Mouse (Mus musculus) heart, embryonic 13.5 days (tissue): ENCODE measurements around the gene Tmprss11f. TPM values are rescaled to one million over a fixed set of nuclear protein-coding genes. Genes with fewer than 3 reads are reported as not detected.

Experiments used
- ATAC-seq: fragments of 200-750 bp; cut with Nextera tagmentation; 2 replicates; pipeline ENCODE4 v1.8.0; 2017; ENCODE audit warnings: moderate TSS enrichment; ENCODE audit not compliant: insufficient number of reproducible peaks, low FRiP score, low TSS enrichment; ENCODE audit errors: extremely low read depth
- H3K27ac ChIP-seq: fragments of 300-500 bp; sonication (generic); replicated peaks from 2 replicates; pipeline ENCODE4 v1.5.1; 2015; ENCODE audit warnings: moderate library complexity, mild to moderate bottlenecking, inconsistent platforms
- H3K27me3 ChIP-seq: fragments of 300-500 bp; sonication (generic); replicated peaks from 2 replicates; pipeline ENCODE4 v1.6.1; 2015; ENCODE audit warnings: mild to moderate bottlenecking, inconsistent platforms
- H3K36me3 ChIP-seq: fragments of 300-500 bp; sonication (generic); 2 replicates; pipeline ENCODE4 v1.6.1; 2015; ENCODE audit warnings: mild to moderate bottlenecking, inconsistent platforms
- H3K4me1 ChIP-seq: fragments of 300-500 bp; sonication (generic); 2 replicates; pipeline ENCODE4 v1.6.1; 2015; ENCODE audit warnings: inconsistent platforms
- H3K4me2 ChIP-seq: fragments of 300-500 bp; sonication (generic); 2 replicates; pipeline ENCODE4 v1.6.1; 2015; ENCODE audit warnings: inconsistent platforms, mild to moderate bottlenecking, moderate library complexity
- H3K4me3 ChIP-seq: fragments of 300-500 bp; sonication (generic); 2 replicates; pipeline ENCODE4 v1.5.1; 2015; ENCODE audit warnings: moderate library complexity, mild to moderate bottlenecking, inconsistent platforms
- H3K9ac ChIP-seq: fragments of 300-500 bp; sonication (generic); 2 replicates; pipeline ENCODE4 v1.6.1; 2015; ENCODE audit warnings: inconsistent platforms, mild to moderate bottlenecking, moderate library complexity
- H3K9me3 ChIP-seq: fragments of 300-500 bp; sonication (generic); 2 replicates; pipeline ENCODE4 v1.6.1; 2016; ENCODE audit warnings: inconsistent platforms
- WGBS: fragments of 180-500 bp; shearing (Covaris S2); methylation state at CpG from one replicate; pipeline ENCODE4 v1.1.7; 2015; ENCODE audit warnings: mixed read lengths; 5-methylcytosine and 5-hydroxymethylcytosine counted together
- polyA plus RNA-seq: library from polyadenylated mRNA; unstranded; fragments of >200 nt; fragmentation: Nextera tagmentation; extraction: Ambion mirVana; gene quantifications from 2 replicates; pipeline ENCODE4 v1.2.1, GENCODE M21; 2015

Gene Tmprss11f
- polyA plus RNA-seq, 1 experiment from 2014 or later = not detected

DNA sequence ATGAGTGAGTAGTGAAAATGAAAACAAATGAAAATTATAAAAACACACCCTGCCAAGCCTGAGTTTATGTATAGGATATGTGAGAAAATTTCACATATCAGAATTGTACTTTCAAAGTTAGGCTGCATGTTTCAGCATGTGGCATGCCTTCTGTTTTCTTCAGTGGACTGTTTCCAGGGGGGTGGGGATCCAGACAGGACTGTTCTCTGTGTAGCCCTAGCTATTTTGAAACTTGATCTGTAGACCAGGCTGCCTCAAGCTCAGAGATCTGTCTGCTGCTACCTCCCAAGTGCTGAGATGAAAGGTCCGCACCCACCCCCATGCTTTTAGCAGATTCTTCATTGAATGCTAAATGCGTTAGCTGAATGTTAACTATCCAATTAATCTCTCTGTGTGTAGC, 103.5 kb downstream of the Tmprss11f start:
- Histone ChIP-seq H3K4me3 (no peak overlapping the region), H3K27ac (no peak overlapping the region), H3K4me2 (no peak overlapping the region), H3K9ac (no peak overlapping the region), H3K4me1 (no peaks in the 10 kb centered on the region), H3K27me3 (no peaks in the 10 kb centered on the region), H3K9me3 (no peaks in the 10 kb centered on the region), H3K36me3 (no peaks in the 10 kb centered on the region)
- no peak for ATAC-seq
- WGBS = 47% methylated on average over 2 of the region's 2 CpGs

- 66% methylated on average over 9 of the region's 9 CpGs for WGBS
- Histone ChIP-seq H3K4me2 (no peak within 1 kb of the TSS), H3K36me3 (no peaks in the 10 kb centered on the region)
Observed at GRCm38 (mm10) chr5:86518500-86518899, 113.7 kb downstream of the Tmprss11f start, which contains the start of gene Tmprss11g. Gene Tmprss11g (minus strand): TSS chr5:86518600.

GRCm38 (mm10) chr5:86511538-86511937, 120.7 kb downstream of the Tmprss11f start:
- Histone ChIP-seq H3K4me3 (no peak overlapping the region), H3K4me2 (no peak overlapping the region), H3K9me3 (no peaks in the 10 kb centered on the region), H3K9ac (no peak overlapping the region), H3K4me1 (no peaks in the 10 kb centered on the region), H3K27ac (no peak overlapping the region), H3K27me3 (no peaks in the 10 kb centered on the region), H3K36me3 (no peaks in the 10 kb centered on the region)
- no peak for ATAC-seq
- 69% methylated on average over 5 of the region's 5 CpGs for WGBS

More at GRCm38 (mm10) chr5:86518500-86518899, 113.7 kb downstream of the Tmprss11f start, which contains the start of gene Tmprss11g:
- ATAC-seq = no peak
- no peak within 1 kb of the TSS for H3K4me3 ChIP-seq
- H3K27me3 ChIP-seq = no peaks in the 10 kb centered on the region
- H3K9ac ChIP-seq = no peak within 1 kb of the TSS
- no peak within 1 kb of the TSS for H3K27ac ChIP-seq
- no peaks in the 10 kb centered on the region for H3K9me3 ChIP-seq
- no peaks in the 10 kb centered on the region for H3K4me1 ChIP-seq

- no peak for ATAC-seq
- Histone ChIP-seq H3K4me3 (no peak overlapping the region), H3K9ac (no peak overlapping the region), H3K36me3 (no peaks in the 10 kb centered on the region), H3K27ac (no peak overlapping the region), H3K4me2 (no peak overlapping the region), H3K4me1 (no peaks in the 10 kb centered on the region), H3K9me3 (no peaks in the 10 kb centered on the region), H3K27me3 (no peaks in the 10 kb centered on the region)
- 70% methylated on average over 1 of the region's 1 CpGs for WGBS
Observed at GRCm38 (mm10) chr5:86493453-86493852, 138.8 kb downstream of the Tmprss11f start.

- Histone ChIP-seq H3K27me3 (no peaks in the 10 kb centered on the region), H3K4me1 (no peaks in the 10 kb centered on the region), H3K36me3 (no peaks in the 10 kb centered on the region), H3K4me2 (no peak overlapping the region), H3K9ac (no peak overlapping the region), H3K9me3 (no peaks in the 10 kb centered on the region), H3K4me3 (no peak overlapping the region), H3K27ac (no peak overlapping the region)
- no peak for ATAC-seq
- 61% methylated on average over 2 of the region's 2 CpGs for WGBS
Observed at GRCm38 (mm10) chr5:86482562-86482961, 149.7 kb downstream of the Tmprss11f start.

DNA sequence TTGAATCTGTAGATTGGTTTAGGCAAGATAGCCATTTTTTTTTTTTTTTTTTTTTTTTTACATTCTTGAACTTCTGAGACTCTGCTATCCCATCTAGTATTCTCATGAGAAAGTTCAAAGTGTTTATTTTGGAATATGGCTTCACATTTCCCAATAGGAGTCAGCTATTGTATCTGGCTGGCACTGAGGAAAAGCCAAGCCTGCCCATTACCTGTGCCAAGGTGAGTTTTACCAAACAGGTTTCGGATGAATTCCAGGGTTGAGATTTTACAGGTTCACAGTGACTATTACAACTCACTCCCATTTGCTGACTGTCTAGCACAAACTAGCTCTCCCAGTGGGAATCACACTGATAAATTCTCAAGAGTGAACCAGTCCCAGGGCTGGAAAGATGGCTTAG, 150.2 kb downstream of the Tmprss11f start:
- Histone ChIP-seq H3K4me1 (no peaks in the 10 kb centered on the region), H3K9me3 (no peaks in the 10 kb centered on the region), H3K4me3 (no peak overlapping the region), H3K9ac (no peak overlapping the region), H3K36me3 (no peaks in the 10 kb centered on the region), H3K27ac (no peak overlapping the region), H3K4me2 (no peak overlapping the region), H3K27me3 (no peaks in the 10 kb centered on the region)
- WGBS = 73% methylated on average over 1 of the region's 1 CpGs
- no peak for ATAC-seq

DNA sequence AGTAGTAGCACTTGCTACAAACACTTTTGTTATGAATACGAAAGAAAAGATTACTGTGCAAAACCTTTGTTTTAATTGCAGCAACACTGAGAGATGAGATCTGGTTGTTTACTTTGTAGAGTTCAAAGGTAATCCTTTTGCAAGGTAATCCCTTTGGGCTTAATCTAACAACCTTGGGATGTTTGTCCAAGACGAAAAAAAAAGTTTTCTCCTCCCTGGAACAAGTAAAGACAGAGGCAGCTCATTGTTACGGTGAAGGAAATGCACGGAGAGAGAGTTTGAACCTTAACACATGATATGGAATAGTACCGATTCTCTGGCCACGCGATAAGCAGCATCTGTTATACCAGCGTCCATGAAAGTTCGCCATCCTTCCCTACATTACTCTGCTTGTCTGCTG, 158.4 kb downstream of the Tmprss11f start:
- H3K27me3 ChIP-seq = no peaks in the 10 kb centered on the region
- no peak overlapping the region for H3K4me2 ChIP-seq
- no peak overlapping the region for H3K4me3 ChIP-seq
- WGBS = 70% methylated on average over 9 of the region's 9 CpGs
- ATAC-seq = no peak
- no peaks in the 10 kb centered on the region for H3K36me3 ChIP-seq
- no peaks in the 10 kb centered on the region for H3K4me1 ChIP-seq
- no peak overlapping the region for H3K9ac ChIP-seq
- no peaks in the 10 kb centered on the region for H3K9me3 ChIP-seq
- H3K27ac ChIP-seq = no peak overlapping the region

Other genes starting within 250 kb of the Tmprss11f start
- not detected in 2 replicates for gene Tmprss11a, start 163.4 kb downstream of the Tmprss11f start, polyA plus RNA-seq
- gene Tmprss11g, start 113.8 kb downstream of the Tmprss11f start, polyA plus RNA-seq = not detected in 2 replicates
- gene Tmprss11b, start 43.9 kb upstream of the Tmprss11f start, polyA plus RNA-seq = not detected in 2 replicates
- not detected in 2 replicates for gene Tmprss11e, start 113.4 kb upstream of the Tmprss11f start, polyA plus RNA-seq
- 21.9 and 24.1 TPM in 2 replicates for gene Ythdc1, start 171.8 kb upstream of the Tmprss11f start, polyA plus RNA-seq